Mouse (Mus musculus) gastrocnemius, postnatal 4 days (tissue): Measurements from ENCODE around the gene Otogl. TPM values are rescaled to one million over a fixed set of nuclear protein-coding genes. Genes with fewer than 3 reads are reported as not detected.

Experiments used
- DNase-seq, 2 experiments: peaks; one replicate each; pipeline ENCODE4 v3.0.0; 2021 to 2022; ENCODE audit warnings: low spot score in 2 of 2, mixed read lengths in 2 of 2
- total RNA-seq, 2 experiments: library from RNA; stranded (reverse); gene quantifications; 2 replicates each; pipeline ENCODE4 v1.2.3; 2021

Gene Otogl
- total RNA-seq, 2 experiments from 2014 or later, result 0.10 to 0.13 TPM

- no peak for DNase-seq
These were observed 1.1 kb upstream of the Otogl start for GRCm38 (mm10) chr10:107913013-107913412.

GRCm38 (mm10) chr10:107906453-107906852, 5.5 kb downstream of the Otogl start:
- no peak for DNase-seq

GRCm38 (mm10) chr10:107905274-107906034, 6.5 kb downstream of the Otogl start:
- no peak for DNase-seq

GRCm38 (mm10) chr10:107901958-107902357, 10.0 kb downstream of the Otogl start:
- DNase-seq, result no peak

- DNase-seq, result no peak
These were observed 10.6 kb downstream of the Otogl start for GRCm38 (mm10) chr10:107901204-107901879.

GRCm38 (mm10) chr10:107899946-107900345, 12.0 kb downstream of the Otogl start:
- DNase-seq, result no peak

GRCm38 (mm10) chr10:107896158-107896557, 15.8 kb downstream of the Otogl start:
- no peak for DNase-seq

- DNase-seq, result no peak
These were observed 17.0 kb downstream of the Otogl start for GRCm38 (mm10) chr10:107894663-107895581.

GRCm38 (mm10) chr10:107890400-107890799, 21.5 kb downstream of the Otogl start:
- no peak for DNase-seq

GRCm38 (mm10) chr10:107872542-107872941, 39.4 kb downstream of the Otogl start:
- DNase-seq, result no peak

GRCm38 (mm10) chr10:107872109-107872508, 39.8 kb downstream of the Otogl start:
- DNase-seq, result no peak

- DNase-seq, result no peak
These were observed 41.4 kb downstream of the Otogl start for GRCm38 (mm10) chr10:107870540-107870939.

- no peak for DNase-seq
These were observed 43.0 kb downstream of the Otogl start for GRCm38 (mm10) chr10:107868904-107869303.

- DNase-seq, result no peak
These were observed 44.5 kb downstream of the Otogl start for GRCm38 (mm10) chr10:107867414-107867813.

GRCm38 (mm10) chr10:107860235-107860917, 51.6 kb downstream of the Otogl start:
- no peak for DNase-seq

GRCm38 (mm10) chr10:107859220-107859619, 52.7 kb downstream of the Otogl start:
- no peak for DNase-seq

- DNase-seq, result no peak
These were observed 53.2 kb downstream of the Otogl start for GRCm38 (mm10) chr10:107858684-107859083.

- no peak for DNase-seq
These were observed 67.0 kb downstream of the Otogl start for GRCm38 (mm10) chr10:107844906-107845305.

GRCm38 (mm10) chr10:107834452-107835239, 77.3 kb downstream of the Otogl start:
- no peak for DNase-seq

- DNase-seq, result no peak
These were observed 82.8 kb downstream of the Otogl start for GRCm38 (mm10) chr10:107829151-107829550.
